Comparison of ENCODE assay signal across 1 mouse cellular context in genomic region chr13:45527232-45527964, GRCm38 (mm10).
TF ChIP-seq lines count a peak whose summit lies in the region.

No protein-coding gene starts in this region.

TF ChIP-seq in MEL, 35 proteins besides CTCF, POLR2A, EP300 and RAD21 (continued from another document):
- TF ChIP-seq TBP (IDR thresholded peaks at IDR 0.05; ENCODE audit: low read depth, low read length), result no peak
- peak; percentile 59 for TF ChIP-seq ELF1 (IDR thresholded peaks at IDR 0.05; ENCODE audit: low read depth, low read length)
- TF ChIP-seq MYB (IDR thresholded peaks at IDR 0.05; ENCODE audit: low read depth, low read length), result peak; percentile 75
- peak; percentile 1; the same call in 1 of the 2 replicates for TF ChIP-seq CHD1 (IDR thresholded peaks at IDR 0.05; ENCODE audit: low read depth, low read length)
- no peak for TF ChIP-seq GABPA (IDR thresholded peaks at IDR 0.05; ENCODE audit: low read depth, low read length)
- no peak; the same call in 1 of the 2 replicates for TF ChIP-seq ZKSCAN1 (IDR thresholded peaks at IDR 0.05; ENCODE audit: low read depth, low read length)
- TF ChIP-seq MEF2A (IDR thresholded peaks at IDR 0.05; ENCODE audit: extremely low read depth, insufficient replicate concordance, low read depth, low read length, poor library complexity, severe bottlenecking), result no peak
